In the genomic region with DNA sequence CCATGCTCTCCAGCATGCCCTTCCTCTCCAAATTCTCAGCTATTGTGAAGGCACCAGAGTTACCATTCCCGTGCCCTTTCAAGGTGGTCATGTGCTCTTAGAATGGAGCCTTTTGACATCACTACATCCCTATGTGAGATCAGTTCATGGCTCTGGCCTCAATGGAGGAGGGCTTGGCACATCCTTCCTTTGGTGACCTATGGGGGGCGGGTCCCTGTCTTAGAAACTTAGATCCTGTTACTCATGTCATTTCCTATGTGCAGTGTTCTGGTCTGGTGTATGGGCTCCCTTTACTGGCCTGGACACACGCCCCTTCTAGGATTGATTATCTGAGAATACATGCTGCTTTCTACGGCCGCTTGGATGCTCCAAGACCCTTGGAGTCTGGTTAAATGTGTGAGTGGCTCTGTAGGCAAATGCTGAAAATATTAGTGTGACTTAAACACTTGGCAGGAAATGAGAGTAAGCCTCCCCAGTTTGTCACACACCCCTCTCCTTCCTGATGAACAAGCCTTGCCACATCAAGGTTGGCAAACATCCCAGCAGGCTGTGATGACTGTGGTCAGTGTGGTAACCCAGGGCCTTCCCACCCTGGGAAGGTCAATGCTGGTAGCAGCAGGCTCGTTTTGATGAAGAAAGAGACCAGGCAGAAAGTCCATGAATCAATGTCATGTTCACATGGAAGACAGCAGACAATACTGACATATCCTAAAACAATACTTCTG, we compare ENCODE assay signal across 9 mouse cellular contexts. TPM values are rescaled to one million over a fixed set of nuclear protein-coding genes. Genes with fewer than 3 reads are reported as not detected.
DNase-seq lines count a peak whose midpoint lies in the region; ATAC-seq and TF ChIP-seq lines count a peak whose summit lies in the region.
"Had no signal": no experiment of that assay in that cellular context is flagged by ENCODE, and none has a peak within 500 bp of the region (broad histone marks: within the 10 kb centered on the region; RNA-seq: fewer than 3 reads in every experiment).

No protein-coding gene starts in this region.

- no peak for ATAC-seq in hindbrain, postnatal 0 days
- no peak for ATAC-seq in hindbrain, embryonic 12.5 days (ENCODE audit: low FRiP score)
- peak; percentile 32; the same call in 1 of the 2 replicates for ATAC-seq in heart, embryonic 15.5 days (replicated peaks; ENCODE audit: insufficient number of reproducible peaks, insufficient read depth, low FRiP score, low read depth)
- ATAC-seq in megakaryocyte progenitor cell, adult 5-6 weeks (replicated peaks; ENCODE audit: poor library complexity): peak; percentile 90

- H3K9ac ChIP-seq in hindbrain, postnatal 0 days (replicated peaks; ENCODE audit: low read length): no peak overlapping the region
- H3K9ac ChIP-seq in hindbrain, embryonic 12.5 days: no peak overlapping the region
- no peak overlapping the region for H3K9ac ChIP-seq in heart, embryonic 15.5 days

- intact Hi-C loops in left cerebral cortex, adult 2 months (cut with DNase I): no loop called here

- DNase-seq in hindbrain, postnatal 0 days (ENCODE audit: low spot score): peak; percentile 49
- DNase-seq in T-cell, adult 2 months (ENCODE audit: low spot score): peak; percentile 15
- no peak for DNase-seq in left cerebral cortex, adult 2 months (ENCODE audit: extremely low spot score in 1 of 2, low spot score in 2 of 2)
- no peak for DNase-seq in frontal cortex, adult 2 months (ENCODE audit: extremely low spot score in 1 of 2, low spot score in 1 of 2)
- no peak for DNase-seq in right cerebral cortex, postnatal 10 days (ENCODE audit: low spot score in 2 of 2)

- no peaks in the 10 kb centered on the region for H3K9me3 ChIP-seq in hindbrain, postnatal 0 days (ENCODE audit: low read length)
- no peaks in the 10 kb centered on the region for H3K9me3 ChIP-seq in hindbrain, embryonic 12.5 days (replicated peaks)
- H3K9me3 ChIP-seq in heart, embryonic 15.5 days (replicated peaks): no peaks in the 10 kb centered on the region

- no peak overlapping the region for H3K27ac ChIP-seq in hindbrain, postnatal 0 days
- H3K27ac ChIP-seq in hindbrain, embryonic 12.5 days: no peak overlapping the region
- H3K27ac ChIP-seq in heart, embryonic 15.5 days: no peak overlapping the region
- H3K27ac ChIP-seq in left cerebral cortex, adult 2 months: no peak overlapping the region

- H3K27me3 ChIP-seq in hindbrain, postnatal 0 days (ENCODE audit: insufficient read depth, low read length): no peaks in the 10 kb centered on the region
- H3K27me3 ChIP-seq in hindbrain, embryonic 12.5 days: no peaks in the 10 kb centered on the region
- H3K27me3 ChIP-seq in heart, embryonic 15.5 days: no peaks in the 10 kb centered on the region

- WGBS in hindbrain, postnatal 0 days: 76% methylated on average over 6 of the region's 6 CpGs
- WGBS in hindbrain, embryonic 12.5 days: 82% methylated on average over 6 of the region's 6 CpGs
- 68% methylated on average over 6 of the region's 6 CpGs for WGBS in heart, embryonic 15.5 days

- H3K36me3 ChIP-seq in hindbrain, postnatal 0 days (ENCODE audit: insufficient read depth, low read length): no peaks in the 10 kb centered on the region
- 0 out of 2 replicates have a peak, but pooled peaks cover 3% of the 10 kb centered on the region for H3K36me3 ChIP-seq in hindbrain, embryonic 12.5 days
- H3K36me3 ChIP-seq in heart, embryonic 15.5 days: no peaks in the 10 kb centered on the region

- no peak overlapping the region for H3K4me3 ChIP-seq in hindbrain, postnatal 0 days (ENCODE audit: low read length)
- no peak overlapping the region for H3K4me3 ChIP-seq in hindbrain, embryonic 12.5 days
- H3K4me3 ChIP-seq in heart, embryonic 15.5 days: no peak overlapping the region
- no peak overlapping the region for H3K4me3 ChIP-seq in left cerebral cortex, adult 2 months
- H3K4me3 ChIP-seq: erythroblast, embryonic 14.5 days had no signal

- H3K4me2 ChIP-seq in hindbrain, postnatal 0 days (ENCODE audit: low read depth, low read length): no peak overlapping the region
- no peak overlapping the region for H3K4me2 ChIP-seq in hindbrain, embryonic 12.5 days (replicated peaks)
- H3K4me2 ChIP-seq in heart, embryonic 15.5 days: no peak overlapping the region

- no peaks in the 10 kb centered on the region for H3K4me1 ChIP-seq in hindbrain, postnatal 0 days (ENCODE audit: insufficient read depth, low read length)
- H3K4me1 ChIP-seq in hindbrain, embryonic 12.5 days: peaks cover 5% of the 10 kb centered on the region
- H3K4me1 ChIP-seq in heart, embryonic 15.5 days (replicated peaks): peaks cover 11% of the 10 kb centered on the region

- no peak for TF ChIP-seq CTCF in hindbrain, postnatal 0 days (IDR thresholded peaks at IDR 0.05; ENCODE audit: low read depth)
- TF ChIP-seq CTCF in left cerebral cortex, adult 2 months (IDR thresholded peaks at IDR 0.05): no peak

RNA-seq across cellular contexts. Expression of gene Gm340, which starts 15.2 kb away (rescaled TPM):
- 5.7 and 6.4 TPM in 2 replicates for total RNA-seq in hindbrain, postnatal 0 days (2014; rRNA removed)
- 1.7 TPM in 2 replicates for polyA plus RNA-seq in hindbrain, postnatal 0 days (2015; fragmentation: Nextera tagmentation; extraction: Ambion mirVana)
- 3.9 and 4.8 TPM in 2 replicates for polyA plus RNA-seq in hindbrain, embryonic 12.5 days (2016; fragmentation: Nextera tagmentation; extraction: Ambion mirVana)
- polyA plus RNA-seq in heart, embryonic 15.5 days (2015; fragmentation: Nextera tagmentation; extraction: Ambion mirVana): 1.2 and 1.9 TPM in 2 replicates
- total RNA-seq in megakaryocyte progenitor cell, adult 5-6 weeks (2015): 10.0 and 12.1 TPM in 2 replicates
- total RNA-seq in megakaryocyte progenitor cell, adult 5-6 weeks (2017): 7.8 and 9.3 TPM in 2 replicates
- 10 to 100 TPM; 13.7 to 15.9 TPM for total RNA-seq in left cerebral cortex, adult 2 months (2021)
- polyA plus RNA-seq in frontal cortex, adult 2 months (2012; rRNA removed): 1.7 and 2.7 TPM in 2 replicates

Comparison
In these comparisons a context has a peak if more than half of its experiments do, and no peak if none do; other contexts are left out.
1. ATAC-seq: peak in heart, embryonic 15.5 days (single experiment) and megakaryocyte progenitor cell, adult 5-6 weeks (single experiment); none in hindbrain, postnatal 0 days (single experiment) and hindbrain, embryonic 12.5 days (single experiment).
2. DNase-seq: peak in hindbrain, postnatal 0 days (single experiment) and T-cell, adult 2 months (single experiment); none in left cerebral cortex, adult 2 months (0 of 2), frontal cortex, adult 2 months (0 of 2) and right cerebral cortex, postnatal 10 days (0 of 2).